Mouse (Mus musculus) MEL (cell line): Measurements from ENCODE around the gene Dgcr8. TPM values are rescaled to one million over a fixed set of nuclear protein-coding genes. Genes with fewer than 3 reads are reported as not detected.

ENCODE experiments used
- DNase-seq: peaks from one replicate; pipeline ENCODE4 v3.0.0; 2011; ENCODE audit warnings: low read depth, low spot score
- H3K27ac ChIP-seq: 2 replicates; pipeline ENCODE4 v1.5.1; 2012; ENCODE audit warnings: low read depth, mild to moderate bottlenecking, control low read depth, low read length, moderate library complexity; ENCODE audit not compliant: control insufficient read depth
- H3K27me3 ChIP-seq, 2 experiments: fragments of 150-350 bp in 1 of 2; sonication (generic) in 1 of 2; 2 replicates each; pipeline ENCODE4 v1.6.1; 2012; ENCODE audit warnings: low read length in 2 of 2, mild to moderate bottlenecking in 2 of 2, improper control_type of control experiment in 1 of 2, moderate library complexity in 1 of 2; ENCODE audit not compliant: insufficient read depth in 2 of 2, control insufficient read depth in 1 of 2
- H3K36me3 ChIP-seq, 2 experiments: 2 replicates each; pipeline ENCODE4 v1.6.1; 2012 to 2014; ENCODE audit warnings: low read length in 2 of 2, improper control_type of control experiment in 1 of 2, inconsistent platforms in 1 of 2, mild to moderate bottlenecking in 1 of 2; ENCODE audit not compliant: insufficient read depth in 2 of 2, control insufficient read depth in 1 of 2
- H3K4me1 ChIP-seq, 2 experiments: fragments of 150-350 bp in 1 of 2; sonication (generic) in 1 of 2; 2 replicates each; pipeline ENCODE4 v1.6.1; 2012; ENCODE audit warnings: low read length in 2 of 2, improper control_type of control experiment in 1 of 2, mild to moderate bottlenecking in 1 of 2; ENCODE audit not compliant: insufficient read depth in 2 of 2, control insufficient read depth in 1 of 2
- H3K4me3 ChIP-seq, 2 experiments: fragments of 150-350 bp in 1 of 2; sonication (generic) in 1 of 2; 2 replicates each; pipeline ENCODE4 v1.5.1; 2012; ENCODE audit warnings: low read depth in 2 of 2, low read length in 2 of 2, mild to moderate bottlenecking in 2 of 2, moderate library complexity in 2 of 2, control low read depth in 1 of 2, improper control_type of control experiment in 1 of 2; ENCODE audit not compliant: control insufficient read depth in 1 of 2, insufficient read depth in 1 of 2
- H3K79me2 ChIP-seq: 2 replicates; pipeline ENCODE4 v1.6.1; 2012; ENCODE audit warnings: mild to moderate bottlenecking, low read length, moderate library complexity; ENCODE audit not compliant: control insufficient read depth, poor library complexity, insufficient read depth
- H3K9ac ChIP-seq: 2 replicates; pipeline ENCODE4 v1.6.1; 2012; ENCODE audit warnings: low read depth, mild to moderate bottlenecking, control low read depth, low read length, moderate library complexity; ENCODE audit not compliant: control insufficient read depth, poor library complexity, severe bottlenecking
- H3K9me3 ChIP-seq: fragments of 150-350 bp; sonication (generic); replicated peaks from 2 replicates; pipeline ENCODE4 v1.6.1; 2012; ENCODE audit warnings: mild to moderate bottlenecking, low read length, improper control_type of control experiment, moderate library complexity; ENCODE audit not compliant: insufficient read depth
- CHD2 ChIP-seq: IDR thresholded peaks from 2 replicates; pipeline ENCODE4 v1.6.1; 2011; ENCODE audit warnings: low read length, improper control_type of control experiment
- E2F4 ChIP-seq: IDR thresholded peaks from 2 replicates; pipeline ENCODE4 v1.6.1; 2011; ENCODE audit warnings: low read depth, low read length, improper control_type of control experiment, borderline replicate concordance
- ETS1 ChIP-seq: IDR thresholded peaks from 2 replicates; pipeline ENCODE4 v1.6.1; 2012; ENCODE audit warnings: low read depth, mild to moderate bottlenecking, inconsistent platforms, low read length, improper control_type of control experiment, moderate library complexity
- GABPA ChIP-seq: IDR thresholded peaks from 2 replicates; pipeline ENCODE4 v1.6.1; 2012; ENCODE audit warnings: low read depth, mild to moderate bottlenecking, inconsistent platforms, low read length, improper control_type of control experiment, moderate library complexity
- GATA1 ChIP-seq: IDR thresholded peaks from 2 replicates; pipeline ENCODE4 v1.6.1; 2011; ENCODE audit warnings: low read depth, low read length, improper control_type of control experiment
- MEF2A ChIP-seq: IDR thresholded peaks from 2 replicates; pipeline ENCODE4 v1.6.1; 2014; ENCODE audit warnings: low read depth, mild to moderate bottlenecking, inconsistent platforms, low read length, improper control_type of control experiment; ENCODE audit not compliant: poor library complexity, insufficient replicate concordance, severe bottlenecking; ENCODE audit errors: extremely low read depth
- NRF1 ChIP-seq: IDR thresholded peaks from 2 replicates; pipeline ENCODE4 v1.6.1; 2014; ENCODE audit warnings: low read depth, mild to moderate bottlenecking, inconsistent platforms, low read length, improper control_type of control experiment, moderate library complexity; ENCODE audit not compliant: poor library complexity, insufficient read depth, severe bottlenecking
- POLR2AphosphoS2 ChIP-seq: IDR thresholded peaks from 2 replicates; pipeline ENCODE4 v1.6.1; 2011; ENCODE audit warnings: low read length, improper control_type of control experiment
- RAD21 ChIP-seq: IDR thresholded peaks from 2 replicates; pipeline ENCODE4 v1.6.1; 2011; ENCODE audit warnings: mild to moderate bottlenecking, low read depth, low read length, improper control_type of control experiment
- SIN3A ChIP-seq: IDR thresholded peaks from 2 replicates; pipeline ENCODE4 v1.6.1; 2012; ENCODE audit warnings: low read length, improper control_type of control experiment, inconsistent platforms
- SMC3 ChIP-seq: IDR thresholded peaks from 2 replicates; pipeline ENCODE4 v1.6.1; 2011; ENCODE audit warnings: low read depth, low read length, improper control_type of control experiment
- UBTF ChIP-seq: IDR thresholded peaks from 2 replicates; pipeline ENCODE4 v1.6.1; 2012; ENCODE audit warnings: low read depth, mild to moderate bottlenecking, inconsistent platforms, low read length, improper control_type of control experiment, moderate library complexity, borderline replicate concordance; ENCODE audit not compliant: insufficient read depth
- USF2 ChIP-seq, 2 experiments: IDR thresholded peaks; 2 replicates each; pipeline ENCODE4 v1.6.1; 2011 to 2012; ENCODE audit warnings: improper control_type of control experiment in 2 of 2, low read length in 2 of 2, borderline replicate concordance in 1 of 2, inconsistent platforms in 1 of 2, low read depth in 1 of 2, mild to moderate bottlenecking in 1 of 2; ENCODE audit not compliant: insufficient read depth in 1 of 2
- ZKSCAN1 ChIP-seq: IDR thresholded peaks from 2 replicates; pipeline ENCODE4 v1.6.1; 2012; ENCODE audit warnings: low read depth, mild to moderate bottlenecking, inconsistent platforms, low read length, improper control_type of control experiment, moderate library complexity
- ZNF384 ChIP-seq: IDR thresholded peaks from 2 replicates; pipeline ENCODE4 v1.6.1; 2012; ENCODE audit warnings: low read depth, mild to moderate bottlenecking, inconsistent platforms, low read length, improper control_type of control experiment
- polyA plus RNA-seq, 2 experiments: library from polyadenylated mRNA; stranded (reverse) in 1 of 2; unstranded in 1 of 2; fragments of >175 nt in 1 of 2; fragments of >200 nt in 1 of 2; gene quantifications; 2 replicates each; pipeline versions ENCODE4 v1.2.1 to v1.2.4; 2012; ENCODE audit warnings: low replicate concordance in 2 of 2, low read depth in 1 of 2; ENCODE audit not compliant: insufficient read length in 2 of 2, insufficient read depth in 1 of 2, missing spikeins in 1 of 2
- total RNA-seq: library from RNA; depleted of rRNA; stranded (reverse); fragments of 300-350 nt; gene quantifications from 2 replicates; pipeline ENCODE4 v1.2.3, GENCODE M21; 2012

The Dgcr8 gene
- total and polyA plus RNA-seq, 3 experiments, result 39.6 to 40.3 TPM; not detected in 1

DNA sequence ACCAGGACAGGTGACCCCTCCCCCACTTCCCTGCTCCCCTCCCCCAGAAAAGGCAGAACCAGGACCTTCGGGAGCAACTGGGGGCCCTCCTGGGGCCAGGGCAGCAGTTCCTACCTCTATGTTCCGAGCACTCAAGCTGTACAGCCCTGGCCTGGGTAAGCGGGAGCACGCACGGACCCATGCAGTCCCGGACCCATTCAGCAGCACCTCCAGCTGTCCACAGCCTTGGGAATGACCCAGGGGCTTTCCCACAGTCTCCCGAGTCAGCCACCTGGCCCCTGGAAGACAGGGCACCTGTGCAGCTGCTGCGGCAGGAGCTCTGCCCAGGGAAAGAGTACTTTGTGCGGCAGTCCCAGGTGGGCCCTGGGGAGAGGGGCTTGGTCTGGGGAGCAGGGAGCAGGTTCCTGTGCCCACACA lies 70.5 kb downstream of the Dgcr8 start:
- H3K4me1 ChIP-seq, result no peaks in the 10 kb centered on the region
- DNase-seq, result no peak

GRCm38 (mm10) chr16:18217579-18217978 lies 71.5 kb downstream of the Dgcr8 start, which contains the start of gene Ccdc188:
Ccdc188 (plus strand) TSS chr16:18217879.
- no peaks in the 10 kb centered on the region for H3K9me3 ChIP-seq
- no peaks in the 10 kb centered on the region for H3K27me3 ChIP-seq
- no peaks in the 10 kb centered on the region for H3K79me2 ChIP-seq
- TF ChIP-seq CHD2 (no peak), NRF1 (no peak), GABPA (no peak)
- TF ChIP-seq, all 39 proteins: peak for 0
- Histone ChIP-seq H3K9ac (no peak within 1 kb of the TSS), H3K4me3 (no peak within 1 kb of the TSS), H3K36me3 (no peaks in the 10 kb centered on the region), H3K4me1 (no peaks in the 10 kb centered on the region), H3K27ac (no peak within 1 kb of the TSS)
- DNase-seq, result no peak

More for the DNA sequence above, 70.5 kb downstream of the Dgcr8 start:
- H3K79me2 ChIP-seq, result no peaks in the 10 kb centered on the region
- H3K27me3 ChIP-seq, result no peaks in the 10 kb centered on the region
- no peak overlapping the region for H3K4me3 ChIP-seq
- H3K36me3 ChIP-seq, result no peaks in the 10 kb centered on the region
- no peak overlapping the region for H3K27ac ChIP-seq
- TF ChIP-seq RAD21 (no peak), GATA1 (no peak), MEF2A (no peak), E2F4 (no peak), SMC3 (no peak), USF2 (IDR thresholded peaks at IDR 0.05; ENCODE audit: borderline replicate concordance in 1 of 2, insufficient read depth in 1 of 2, low read depth in 1 of 2, low read length in 2 of 2) (no peak)
- no peaks in the 10 kb centered on the region for H3K9me3 ChIP-seq
- no peak overlapping the region for H3K9ac ChIP-seq

DNA sequence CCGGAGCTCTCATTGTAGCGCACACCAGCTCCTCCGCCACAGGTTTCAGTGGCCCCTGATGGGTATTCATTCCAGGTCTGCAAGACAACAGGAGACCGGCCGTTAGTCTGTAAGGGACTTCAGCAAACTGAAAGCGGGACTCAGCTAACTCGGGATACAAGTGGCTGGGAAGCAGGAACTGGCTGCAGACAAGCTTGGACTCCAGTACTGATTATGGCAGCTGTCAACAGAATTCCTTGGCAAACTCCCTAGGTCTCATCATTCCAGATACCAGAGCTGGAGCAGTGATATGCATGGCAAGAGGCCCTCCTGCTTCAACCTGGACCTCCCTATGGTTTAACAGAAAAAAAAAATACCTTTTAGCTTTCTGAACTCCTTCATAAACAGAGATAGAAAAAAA lies 74.2 kb downstream of the Dgcr8 start:
- Histone ChIP-seq H3K27ac (no peak overlapping the region), H3K36me3 (no peaks in the 10 kb centered on the region; a peak in 1 of 4 replicates), H3K27me3 (no peaks in the 10 kb centered on the region), H3K9me3 (no peaks in the 10 kb centered on the region), H3K4me3 (no peak overlapping the region), H3K9ac (no peak overlapping the region), H3K4me1 (peaks cover 0 to 5% of the 10 kb centered on the region in 2 experiments; a peak in 1 of 4 replicates), H3K79me2 (no peaks in the 10 kb centered on the region)
- no peak for DNase-seq
- TF ChIP-seq UBTF, result no peak
- TF ChIP-seq CHD2, result no peak
- TF ChIP-seq ZNF384, result no peak
- TF ChIP-seq ETS1, result no peak
- no peak for TF ChIP-seq SIN3A
- TF ChIP-seq ZKSCAN1, result no peak
- TF ChIP-seq POLR2AphosphoS2, result no peak
